Mouse (Mus musculus): ENCODE results near the gene Rom1. TPM values are rescaled to one million over a fixed set of nuclear protein-coding genes. Genes with fewer than 3 reads are reported as not detected.

Gene Rom1
- total RNA-seq, 2 experiments from 2014 or later: 4.7 to 6.6 TPM

DNA sequence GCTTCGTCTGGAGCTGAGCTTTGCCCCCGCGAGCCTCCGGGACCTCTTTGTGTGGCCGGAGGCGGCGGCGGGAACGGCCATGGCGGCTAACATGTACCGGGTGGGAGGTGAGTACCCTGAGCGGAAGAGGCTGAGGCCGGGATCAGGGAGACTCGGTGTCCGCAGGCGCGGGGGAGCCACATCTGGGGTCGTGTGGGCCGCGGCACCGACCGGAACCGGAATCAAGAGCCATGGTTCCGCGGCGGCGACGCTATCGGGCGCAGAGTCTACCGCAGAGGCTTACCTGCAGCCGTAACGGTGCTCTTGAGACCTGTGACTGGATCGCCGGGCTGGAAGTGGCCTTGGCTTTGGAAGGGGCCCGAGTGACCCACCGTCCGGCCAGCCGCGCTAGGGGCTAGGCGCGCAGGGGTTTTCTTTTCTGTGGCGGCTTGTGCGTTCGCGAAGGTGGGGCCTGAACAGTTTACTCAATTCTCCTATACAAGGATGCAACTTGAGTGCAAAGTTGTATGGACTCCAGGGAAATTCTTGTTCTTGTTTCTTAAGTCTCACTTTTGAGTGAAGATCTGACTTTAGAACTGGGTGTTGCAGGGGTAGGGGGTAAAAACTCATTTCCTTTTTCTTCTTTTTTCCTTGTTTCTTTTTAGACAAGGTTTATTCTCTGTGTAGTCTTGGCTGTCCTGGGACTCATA, 13.3 kb upstream of the Rom1 start:
- peak in 1 of 2 experiments; percentile 49 for DNase-seq (ENCODE audit: low spot score in 2 of 2)

DNA sequence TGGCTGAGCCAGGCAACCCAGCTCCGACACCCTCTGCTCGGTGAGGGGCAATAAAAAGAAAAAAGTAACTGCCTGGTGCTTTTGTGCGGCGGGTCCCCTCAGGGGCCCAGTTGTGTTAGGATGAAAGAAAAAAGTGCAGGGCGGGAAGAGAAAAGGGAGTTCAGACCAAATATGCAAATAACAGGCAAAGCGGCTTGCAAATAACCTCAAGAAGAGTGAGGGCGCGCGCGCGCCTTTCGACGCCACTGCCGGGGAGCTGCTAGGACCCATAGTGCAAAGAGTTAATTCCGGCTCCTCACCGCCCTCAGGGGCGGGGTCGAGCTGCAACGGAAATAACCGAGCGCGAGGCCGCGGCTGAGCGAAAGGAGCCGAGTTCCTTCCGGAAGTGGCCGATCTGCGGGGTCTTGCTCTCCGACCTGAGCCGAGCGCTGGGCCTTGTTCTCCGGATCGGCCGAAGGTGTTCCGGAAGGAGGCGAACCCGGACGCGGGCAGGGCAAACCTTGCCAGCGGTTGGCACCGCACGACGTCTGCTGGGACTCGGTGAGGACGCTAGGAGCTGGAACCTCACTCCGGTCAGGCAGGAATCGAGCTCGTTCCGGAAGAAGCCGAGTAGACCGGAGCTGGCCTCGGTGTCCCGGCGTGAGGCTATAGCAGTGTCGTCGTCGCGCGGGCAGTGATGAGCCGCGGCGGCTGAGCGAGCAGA, 12.5 kb upstream of the Rom1 start, which contains the start of gene Mta2:
Gene Mta2 (plus strand): TSS at position 361 of the 703 bp plus-strand sequence.
- peak; percentile 91 to 95 for DNase-seq (ENCODE audit: low spot score in 2 of 2)

DNA sequence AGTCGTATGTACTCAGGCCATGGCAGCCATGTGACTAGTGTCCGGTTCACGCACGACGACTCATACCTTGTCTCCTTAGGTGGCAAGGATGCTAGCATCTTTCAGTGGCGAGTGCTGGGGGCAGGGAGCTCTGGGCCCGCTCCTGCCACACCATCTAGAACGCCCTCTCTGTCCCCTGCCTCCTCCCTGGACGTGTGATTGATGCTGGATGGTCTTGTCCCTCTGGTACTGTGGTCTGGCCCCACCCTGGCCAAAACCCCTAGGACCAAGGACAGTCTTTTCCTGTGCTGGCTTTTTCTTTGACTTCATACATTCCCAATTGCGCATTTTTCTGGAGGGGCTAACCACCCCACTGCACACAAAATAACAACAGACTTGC, 12.0 kb upstream of the Rom1 start:
- no peak for DNase-seq (ENCODE audit: low spot score in 2 of 2)

DNA sequence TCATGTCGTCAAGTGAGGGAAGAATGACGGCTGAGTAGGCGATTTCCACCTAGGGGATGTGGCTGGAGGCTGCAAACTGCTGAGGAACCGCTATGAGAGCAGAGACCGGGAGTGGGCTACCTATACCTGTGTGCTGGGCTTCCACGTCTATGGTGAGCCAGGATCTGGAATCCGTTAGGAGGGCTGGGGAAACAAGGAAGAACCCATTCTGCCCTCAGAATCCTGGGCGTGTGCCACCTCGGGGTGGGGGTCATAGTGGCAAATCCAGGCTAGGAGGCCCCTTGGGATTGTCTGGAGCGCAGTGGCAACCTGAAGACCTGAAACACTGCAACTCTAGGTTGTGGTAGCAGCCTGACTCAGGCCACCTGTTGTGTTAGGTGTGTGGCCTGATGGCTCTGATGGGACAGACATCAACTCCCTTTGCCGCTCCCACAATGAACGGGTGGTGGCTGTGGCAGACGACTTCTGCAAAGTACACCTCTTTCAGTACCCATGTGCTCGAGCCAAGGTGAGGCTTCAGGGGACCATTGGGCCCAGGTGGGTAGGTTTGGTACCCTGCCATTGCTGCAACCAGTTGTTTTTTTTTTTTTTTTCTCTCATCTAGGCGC, 11.5 kb upstream of the Rom1 start:
- no peak for DNase-seq (ENCODE audit: low spot score in 2 of 2)

DNA sequence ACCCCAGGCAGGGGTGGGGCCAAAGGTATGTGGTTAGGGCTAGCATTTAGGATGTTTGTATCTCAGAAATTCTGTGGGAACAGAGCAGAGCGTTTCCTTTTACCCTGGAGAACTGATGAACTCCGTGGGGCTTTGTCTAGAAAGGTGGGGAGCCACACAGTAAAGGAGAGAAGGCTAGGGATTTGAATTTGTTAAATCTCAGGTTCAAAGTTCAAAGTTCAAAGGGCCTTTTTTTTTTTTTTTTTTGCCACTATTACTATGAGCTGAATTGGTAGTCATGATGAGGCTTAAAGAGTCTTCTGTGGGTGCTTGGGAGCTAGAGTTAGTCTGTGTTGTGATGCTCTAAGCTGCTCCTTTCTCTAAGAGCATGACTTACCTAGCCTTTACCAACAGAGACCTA, 7.6 kb upstream of the Rom1 start:
- DNase-seq (ENCODE audit: low spot score in 2 of 2): no peak

DNA sequence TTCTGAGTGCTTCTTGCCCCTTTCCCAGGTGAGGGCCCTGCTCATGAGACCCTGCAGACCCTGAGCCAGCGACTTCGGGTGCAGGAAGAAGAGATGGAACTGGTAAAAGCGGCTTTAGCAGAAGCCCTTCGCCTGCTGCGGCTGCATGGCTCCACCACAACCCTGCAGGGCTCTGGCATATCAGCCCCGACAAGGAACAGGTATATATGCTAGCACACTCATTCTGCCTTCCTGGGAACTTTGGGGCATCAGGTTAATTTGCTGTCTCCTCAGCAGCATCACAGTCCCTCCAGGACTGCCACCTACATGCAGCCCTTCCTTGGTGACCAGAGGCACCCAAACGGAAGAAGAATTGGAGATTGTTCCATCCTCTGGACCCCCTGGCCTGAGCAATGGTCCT, 1.6 kb upstream of the Rom1 start:
- no peak for DNase-seq (ENCODE audit: low spot score in 2 of 2)

DNA sequence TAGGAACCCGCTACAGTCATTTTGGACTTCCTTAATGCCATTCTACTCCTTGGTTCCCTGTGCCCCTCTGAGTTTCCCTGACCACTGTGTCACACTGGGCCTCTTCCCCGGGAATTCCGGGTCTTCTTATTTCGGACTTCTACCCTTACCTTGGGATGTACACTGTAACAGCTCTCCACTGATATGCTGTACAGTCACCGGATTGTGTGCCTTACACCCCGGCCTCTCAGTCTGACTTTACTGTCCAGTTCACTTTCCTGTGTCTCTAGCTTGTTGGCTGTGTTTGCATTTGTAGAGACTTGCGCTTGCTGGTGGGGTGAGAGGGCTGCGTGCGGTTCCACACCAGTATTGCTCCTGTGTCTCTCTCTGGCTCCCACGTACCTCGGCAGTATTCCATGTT, 961 bp upstream of the Rom1 start:
- no peak for DNase-seq (ENCODE audit: low spot score in 2 of 2)

DNA sequence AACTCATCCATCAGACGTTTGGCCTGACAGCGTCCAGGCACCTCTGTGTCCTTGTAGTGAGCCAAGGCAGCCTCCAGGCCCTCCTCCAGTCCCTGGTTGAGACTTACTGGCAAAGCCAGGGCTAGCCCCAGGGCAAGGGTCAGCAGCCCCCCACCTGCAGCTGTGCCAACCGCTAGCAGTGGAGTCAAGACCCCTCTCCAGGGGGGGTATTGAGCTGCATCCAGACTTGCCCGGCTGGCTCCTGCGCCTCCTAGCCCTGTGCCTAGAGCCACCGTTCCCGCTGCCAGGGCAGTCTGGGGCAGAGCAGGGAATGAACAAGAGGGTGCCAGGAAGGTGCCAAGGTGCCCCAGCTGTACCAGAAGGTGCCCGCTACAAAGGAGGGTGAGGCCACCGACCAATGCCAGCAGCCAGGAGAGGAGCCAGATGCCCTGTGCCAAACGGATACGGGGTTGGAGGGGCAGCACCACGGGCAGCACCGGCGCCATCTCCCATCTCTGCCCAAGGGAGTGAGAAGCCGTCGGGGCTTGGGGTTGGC, 400 bp downstream of the Rom1 start:
- DNase-seq (ENCODE audit: low spot score in 2 of 2): no peak

DNA sequence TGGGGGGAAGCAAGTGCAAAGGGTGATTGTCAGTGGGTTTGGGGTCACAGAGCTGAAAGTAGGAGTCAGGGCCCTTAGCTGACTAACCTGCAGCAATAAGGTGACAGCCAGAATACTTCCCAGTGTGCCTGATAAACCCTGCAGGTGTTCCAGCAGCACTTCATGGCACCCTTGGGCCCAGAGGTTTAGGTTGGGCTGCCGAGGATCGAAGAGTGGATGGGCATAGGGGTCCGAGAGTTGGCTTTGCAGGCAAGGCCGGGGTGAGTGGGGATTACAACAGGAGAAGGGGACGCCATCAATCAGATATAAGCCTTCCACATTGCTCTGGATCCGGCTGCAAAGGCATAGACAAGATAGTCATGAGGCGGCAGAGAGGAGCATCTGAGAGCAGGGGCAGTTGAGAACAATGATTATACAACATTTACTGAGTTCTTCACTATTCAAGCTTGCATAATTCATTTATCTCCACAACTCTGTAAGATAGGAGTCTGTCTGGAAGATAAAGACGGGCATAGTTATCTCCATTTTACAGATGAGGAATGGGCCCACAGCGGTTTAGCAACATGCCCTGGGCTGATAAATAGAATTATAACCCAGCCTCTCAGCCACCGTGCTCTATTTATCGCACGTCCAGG, 1.1 kb downstream of the Rom1 start:
- DNase-seq (ENCODE audit: low spot score in 2 of 2): no peak

DNA sequence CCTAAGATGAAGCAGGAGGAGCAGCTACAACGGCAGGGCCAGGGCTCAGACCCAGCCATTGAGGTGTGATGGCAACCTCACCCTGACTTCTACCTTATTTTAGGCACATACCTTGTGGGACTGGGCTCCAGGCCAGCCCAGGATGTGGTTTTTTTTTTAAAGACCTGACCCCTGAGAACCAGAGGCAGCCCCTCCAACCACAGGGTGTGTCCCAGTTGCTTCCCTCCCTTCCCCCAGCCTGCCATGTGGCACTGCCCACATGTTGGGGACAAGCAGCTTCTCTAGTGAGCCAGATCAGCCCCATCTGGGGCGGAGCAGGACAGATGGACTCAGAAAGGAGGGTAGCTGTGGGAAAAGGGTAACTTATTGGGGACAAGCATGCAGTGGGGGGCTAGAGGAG, 2.4 kb downstream of the Rom1 start:
- DNase-seq (ENCODE audit: low spot score in 2 of 2): no peak

DNA sequence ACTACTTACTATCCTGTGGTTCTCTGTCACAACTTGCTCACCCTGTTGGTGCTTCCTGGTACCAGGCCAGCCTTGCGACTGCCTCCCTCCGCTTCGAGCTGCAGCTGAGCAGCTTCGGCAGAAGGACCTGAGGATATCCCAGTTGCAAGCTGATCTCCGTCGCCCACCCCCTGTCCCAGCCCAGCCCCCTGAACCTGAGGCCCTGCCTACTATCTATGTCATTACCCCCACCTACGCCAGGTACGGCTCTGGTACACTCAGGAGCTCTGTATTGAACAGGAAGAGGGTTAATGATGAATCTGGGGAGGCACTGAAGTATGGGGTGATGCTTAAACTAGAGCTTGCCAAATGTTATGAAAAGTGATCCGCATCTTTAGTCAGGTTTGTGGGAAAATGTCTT, 7.4 kb downstream of the Rom1 start:
- no peak for DNase-seq (ENCODE audit: low spot score in 2 of 2)

DNA sequence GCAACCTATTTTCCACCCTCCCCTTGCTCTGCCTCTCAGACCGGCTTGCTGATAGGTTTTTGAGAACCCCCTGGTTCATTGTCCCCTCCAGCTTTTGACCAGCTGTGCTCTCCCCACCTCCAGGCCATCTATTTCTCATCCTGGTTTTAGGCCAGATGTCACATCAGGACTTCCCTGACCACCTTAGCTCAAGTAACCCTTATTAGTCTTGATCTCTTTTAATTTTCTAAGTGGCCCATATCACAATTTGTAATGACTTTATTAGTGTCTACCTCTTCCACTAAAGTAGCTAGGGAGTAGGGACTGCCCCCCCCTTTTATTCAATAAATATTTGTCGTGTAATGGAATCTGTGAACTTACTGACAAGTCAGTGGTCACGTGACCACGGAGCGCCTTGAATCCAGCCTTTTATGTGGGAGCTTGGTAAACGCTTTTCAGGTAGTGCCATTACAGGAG, 8.3 kb downstream of the Rom1 start:
- DNase-seq (ENCODE audit: low spot score in 2 of 2): no peak

DNA sequence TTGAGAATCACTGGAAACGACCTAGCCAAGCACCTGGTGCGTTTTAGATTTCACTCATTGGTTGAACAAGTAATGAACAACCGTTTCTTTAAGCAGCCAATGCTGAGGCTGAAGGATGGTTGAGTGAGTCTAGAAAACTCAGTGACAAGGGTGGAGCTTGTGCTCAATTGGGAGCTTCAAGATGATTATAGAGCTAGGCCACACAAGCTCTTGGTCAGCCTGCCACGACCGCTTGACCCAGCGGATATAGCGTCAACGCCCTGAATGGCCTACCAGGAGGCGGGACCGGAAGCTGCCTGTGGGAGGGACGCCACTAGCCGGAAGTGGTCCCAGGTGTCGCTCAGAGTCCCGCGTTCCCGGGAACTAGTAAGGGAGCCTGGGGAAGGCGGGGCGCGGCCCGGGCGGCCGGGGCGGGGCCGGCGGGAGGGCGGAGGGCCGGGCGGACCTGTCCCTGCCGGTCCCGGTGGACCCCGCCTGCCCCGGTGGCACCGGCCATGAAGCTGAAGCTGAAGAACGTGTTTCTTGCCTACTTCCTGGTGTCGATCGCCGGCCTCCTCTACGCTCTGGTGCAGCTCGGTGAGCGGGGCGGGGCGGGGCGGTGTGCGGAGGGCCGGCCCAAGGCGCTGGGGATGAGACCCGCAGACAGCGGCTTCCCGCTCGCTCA, 9.0 kb downstream of the Rom1 start, which contains the start of gene B3gat3:
Gene B3gat3 (plus strand): TSS at position 302 of the 664 bp plus-strand sequence.
- DNase-seq (ENCODE audit: low spot score in 2 of 2): peak; percentile 90 to 96

DNA sequence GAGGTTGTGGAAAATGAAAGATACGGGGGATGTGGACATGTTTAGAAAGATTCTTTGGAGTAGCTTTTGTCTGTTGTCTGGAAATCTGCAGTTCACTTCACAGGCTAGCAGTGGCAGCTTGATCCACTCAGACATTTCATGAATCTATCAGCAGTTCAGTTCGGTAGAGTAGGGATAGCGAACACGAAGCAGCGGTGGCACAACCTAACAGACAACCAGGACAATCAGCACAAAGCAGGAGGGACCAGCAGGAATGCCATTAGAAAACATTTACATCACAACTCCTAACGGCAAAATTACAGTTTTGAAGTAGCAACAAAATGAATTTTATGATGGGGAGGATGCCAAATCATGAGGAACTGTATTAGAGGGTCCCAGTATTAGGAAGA, 9.5 kb downstream of the Rom1 start:
- no peak for DNase-seq (ENCODE audit: low spot score in 2 of 2)

DNA sequence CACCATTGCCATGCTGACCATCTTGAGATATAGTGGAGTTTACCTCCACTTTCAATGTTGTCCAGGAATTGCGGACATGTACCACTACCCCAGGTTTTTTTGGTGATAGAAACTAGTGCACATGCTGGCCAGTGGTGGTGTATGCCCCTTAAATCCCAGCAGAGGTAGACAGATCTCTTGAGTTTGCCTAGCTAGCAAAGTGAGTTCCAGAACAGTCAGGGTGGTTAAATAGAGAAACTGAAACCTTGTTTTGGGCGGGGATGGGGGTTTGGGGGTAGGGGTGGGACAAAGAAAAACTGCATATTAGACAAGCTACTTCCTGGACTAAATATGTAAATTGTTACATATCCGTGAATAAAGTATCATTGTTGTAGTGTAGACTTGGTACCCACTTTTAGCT, 10.2 kb downstream of the Rom1 start:
- no peak for DNase-seq (ENCODE audit: low spot score in 2 of 2)

DNA sequence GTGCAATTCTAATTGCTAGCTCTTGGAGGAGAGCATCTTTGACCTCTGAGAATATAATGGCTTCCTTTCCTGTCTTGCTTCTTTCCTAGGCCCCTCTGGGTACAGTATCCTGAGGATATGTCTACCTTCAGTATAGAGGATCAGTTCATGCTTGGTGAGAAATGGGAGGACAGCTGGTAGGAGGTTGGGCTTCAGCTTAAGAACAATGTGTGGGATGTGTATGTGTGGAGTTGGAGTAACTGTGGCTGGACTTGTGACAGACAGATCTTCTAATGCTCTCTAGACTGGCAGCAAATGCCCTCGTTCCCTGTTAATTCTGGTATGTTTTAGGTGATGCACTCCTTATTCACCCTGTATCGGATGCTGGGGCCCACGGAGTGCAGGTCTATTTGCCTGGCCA, 14.9 kb downstream of the Rom1 start:
- peak in 1 of 2 experiments; percentile 72 for DNase-seq (ENCODE audit: low spot score in 2 of 2)

DNA sequence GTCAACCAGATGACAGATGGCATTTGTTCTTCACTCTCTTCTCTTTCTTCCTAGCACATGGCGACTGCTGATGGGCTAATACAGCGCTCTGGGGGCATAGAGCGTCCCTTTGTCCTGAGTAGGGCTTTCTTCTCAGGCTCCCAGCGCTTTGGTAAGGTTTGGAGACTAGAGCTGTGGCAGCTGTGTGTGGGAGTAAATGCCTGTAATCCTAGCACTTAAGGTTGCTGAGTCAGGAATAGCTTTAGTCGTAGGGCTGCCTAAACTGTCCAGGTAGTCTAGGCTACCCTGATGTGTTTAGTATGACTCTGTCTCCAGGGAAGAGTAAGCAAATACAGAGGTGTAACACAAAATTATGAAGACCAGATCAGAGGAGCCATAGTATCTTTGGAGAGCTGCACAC, 17.3 kb downstream of the Rom1 start:
- DNase-seq (ENCODE audit: low spot score in 2 of 2): peak in 1 of 2 experiments; percentile 42

DNA sequence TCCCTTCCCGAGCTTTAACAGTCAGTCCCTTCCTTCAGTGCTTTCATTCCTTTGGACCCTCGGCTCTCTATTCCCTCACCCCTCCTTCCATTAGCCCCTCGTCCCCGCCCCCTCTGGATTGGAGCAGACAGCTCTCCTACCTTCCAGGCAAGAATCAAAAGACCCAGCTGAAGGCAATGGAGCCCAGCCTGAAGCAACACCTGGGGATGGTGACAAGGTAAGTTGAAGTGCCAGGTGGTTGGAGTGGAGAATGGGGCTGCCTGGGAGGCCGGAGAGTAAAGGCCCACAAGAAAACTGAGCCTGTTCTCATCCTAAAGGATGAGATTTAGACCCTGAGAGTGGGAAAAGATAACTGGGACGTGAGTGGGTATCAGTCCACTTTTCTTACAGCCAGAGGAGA, 20.6 kb downstream of the Rom1 start:
- no peak for DNase-seq (ENCODE audit: low spot score in 2 of 2)

DNA sequence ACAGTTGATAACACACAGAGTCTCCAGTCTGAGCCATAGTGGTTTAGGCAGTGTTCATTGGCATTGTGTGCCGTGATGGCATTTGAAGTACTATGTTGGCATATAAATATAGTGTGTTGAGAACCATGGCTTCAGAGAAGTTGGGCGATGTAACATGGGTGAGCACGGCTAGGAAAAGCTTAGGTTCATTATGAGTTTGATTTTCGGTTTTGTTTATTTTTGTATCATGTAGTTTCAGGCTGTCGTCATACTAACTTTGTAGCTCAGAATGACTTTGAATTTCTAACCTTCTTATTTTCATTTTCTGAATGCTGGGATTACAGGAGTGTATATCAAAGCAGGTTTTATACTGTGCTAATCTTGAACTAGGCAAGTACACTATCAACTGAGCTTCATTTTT, 25.7 kb downstream of the Rom1 start:
- DNase-seq (ENCODE audit: low spot score in 2 of 2): no peak

DNA sequence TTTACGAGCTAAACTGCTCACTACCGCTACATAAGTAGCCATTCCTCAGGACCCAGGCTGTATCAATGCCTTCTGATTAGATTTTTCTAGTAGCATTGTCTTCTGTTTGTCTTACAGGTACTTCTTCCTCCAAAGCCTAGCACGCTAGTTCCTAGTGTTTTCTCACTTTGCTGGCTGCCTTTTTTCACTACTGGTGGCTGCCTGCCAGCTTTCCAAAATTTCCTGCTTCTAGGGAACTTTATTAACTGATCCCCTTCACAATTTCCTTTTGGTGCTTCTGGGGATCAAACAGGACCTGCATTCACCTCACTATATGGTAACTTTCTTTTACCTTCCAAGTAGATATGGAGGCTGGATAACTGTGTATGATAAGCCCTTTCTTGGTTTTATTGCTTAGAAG, 30.1 kb downstream of the Rom1 start:
- no peak for DNase-seq (ENCODE audit: low spot score in 2 of 2)

DNA sequence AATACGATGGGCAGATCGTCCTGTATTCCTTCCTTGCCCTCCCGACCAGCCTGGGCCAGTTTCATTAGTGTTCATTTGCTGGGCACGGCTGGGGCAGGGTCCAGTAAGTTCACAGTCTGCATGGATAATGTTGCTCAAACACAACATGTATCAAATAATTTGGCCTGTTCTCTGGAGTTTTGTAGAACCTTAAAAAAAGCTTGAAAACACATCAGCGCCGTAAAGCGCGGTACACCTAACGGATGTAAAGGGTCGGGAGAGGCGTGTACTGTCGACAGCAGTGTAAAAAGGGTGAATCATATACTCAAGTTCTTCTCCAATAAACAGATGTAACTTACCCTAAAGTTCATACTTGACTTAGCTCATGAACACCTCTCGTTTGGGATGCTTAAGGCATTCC, 30.6 kb downstream of the Rom1 start:
- DNase-seq (ENCODE audit: low spot score in 2 of 2): no peak
